Mouse (Mus musculus) ovary, postnatal 36 days (tissue): ENCODE results near the gene Rps11.

Experiments
- DNase-seq: peaks from one replicate; pipeline ENCODE4 v3.0.0; 2022; ENCODE audit warnings: low spot score, mixed read lengths

Rps11 gene

GRCm38 (mm10) chr7:45083300-45083890, 40.8 kb downstream of the Rps11 start:
- DNase-seq, result no peak

GRCm38 (mm10) chr7:45082401-45083299, 41.6 kb downstream of the Rps11 start:
- no peak for DNase-seq

DNA sequence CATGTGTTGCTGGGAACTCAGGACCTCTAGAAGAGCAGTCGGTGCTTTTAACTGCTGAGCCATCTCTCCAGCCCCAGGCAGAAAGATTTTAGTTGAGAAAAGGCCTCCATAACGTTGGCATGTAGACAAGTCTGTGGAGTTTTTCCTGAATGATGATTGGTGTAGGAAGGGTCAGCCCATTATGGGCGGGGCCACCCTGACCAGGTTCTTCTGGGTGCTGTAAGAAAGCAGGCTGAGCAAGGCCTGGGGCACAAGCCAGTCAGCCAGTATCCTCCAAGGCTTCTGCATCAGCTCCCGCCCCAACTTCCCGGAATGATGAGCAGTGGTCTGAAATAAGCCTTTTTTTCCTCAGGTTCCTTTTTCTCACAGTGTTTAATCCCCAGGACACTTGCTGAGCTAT, 43.2 kb downstream of the Rps11 start:
- no peak for DNase-seq

- DNase-seq, result peak; percentile 87
Measured at GRCm38 (mm10) chr7:45079856-45080255, 44.4 kb downstream of the Rps11 start.

DNA sequence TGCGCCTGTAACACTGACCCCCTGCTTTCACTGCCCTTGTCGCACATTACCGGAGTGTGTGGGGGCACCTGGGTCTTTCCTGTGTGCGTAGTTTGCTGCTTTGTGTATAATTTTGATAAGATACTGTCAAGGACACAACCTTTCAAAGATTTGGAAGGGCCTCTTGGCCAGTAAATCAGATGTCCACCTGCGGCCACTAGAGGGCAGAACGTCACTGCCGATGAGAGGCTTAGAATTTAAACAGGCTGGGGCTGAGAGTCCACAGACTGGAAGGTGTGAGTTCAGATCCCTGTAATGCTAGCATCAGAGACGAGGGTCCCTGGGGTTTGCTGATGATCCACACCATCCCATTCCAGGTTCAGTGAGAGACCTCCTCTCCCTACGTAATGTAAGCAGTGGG, 45.7 kb downstream of the Rps11 start:
- peak; percentile 74 for DNase-seq

- DNase-seq, result no peak
Measured at GRCm38 (mm10) chr7:45077829-45078228, 46.4 kb downstream of the Rps11 start.

GRCm38 (mm10) chr7:45077322-45077721, 46.9 kb downstream of the Rps11 start:
- no peak for DNase-seq

DNA sequence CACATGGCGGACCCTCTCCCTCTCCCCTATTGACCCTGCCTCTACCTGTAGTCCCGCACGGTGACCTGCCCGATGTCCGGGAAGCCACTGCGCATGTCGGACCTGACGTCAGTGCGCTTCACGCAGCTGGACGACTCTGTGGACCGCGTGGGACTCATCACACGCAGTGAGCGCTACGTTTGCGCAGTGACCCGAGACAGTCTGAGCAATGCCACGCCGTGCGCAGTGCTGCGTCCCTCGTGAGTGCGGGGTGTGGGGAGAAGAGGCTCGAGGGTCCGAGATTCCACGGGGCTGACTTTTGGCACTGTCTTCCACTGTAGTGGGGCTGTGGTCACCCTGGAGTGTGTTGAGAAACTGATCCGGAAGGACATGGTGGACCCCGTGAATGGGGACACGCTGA, 47.7 kb downstream of the Rps11 start:
- no peak for DNase-seq

- no peak for DNase-seq
Measured at GRCm38 (mm10) chr7:45075405-45075804, 48.8 kb downstream of the Rps11 start.

GRCm38 (mm10) chr7:45073949-45074348, 50.3 kb downstream of the Rps11 start:
- DNase-seq, result no peak

- no peak for DNase-seq
Measured at GRCm38 (mm10) chr7:45073171-45073707, 51.0 kb downstream of the Rps11 start.
